Mouse (Mus musculus): ENCODE data around the gene Col4a1.

GRCm38 (mm10) chr8:11258517-11259136 lies 54.0 kb downstream of the Col4a1 start:
- TF ChIP-seq CTCF (IDR thresholded peaks at IDR 0.05; ENCODE audit: extremely low read depth, insufficient read length, insufficient replicate concordance, low read depth, low read length): no peak
- TF ChIP-seq POLR2A (IDR thresholded peaks at IDR 0.05; ENCODE audit: low read depth, low read length): no peak

Data from small intestine, adult 2 months (tissue).